Mouse (Mus musculus) layer of hippocampus, postnatal 14 days (tissue): ENCODE measurements at regions not wholly inside any gene's neighbourhood (a gene's known extent, or its start where the extent isn't known, plus 50 kb on each side); places are given as distances from the start of the nearest gene placed in this dataset.
A peak's percentile ranks its signal among the peaks of the same experiment; 100 is the strongest.

Experiments
- DNase-seq, 2 experiments: peaks; one replicate each; pipeline ENCODE4 v3.0.0; 2021 to 2022; ENCODE audit warnings: low spot score in 2 of 2, mixed read lengths in 1 of 2

- no peak for DNase-seq
Measured at GRCm38 (mm10) chr2:138123331-138123730, 133.0 kb upstream of the Btbd3 start.

GRCm38 (mm10) chr2:138120868-138121267 lies 135.5 kb upstream of the Btbd3 start:
- no peak for DNase-seq

GRCm38 (mm10) chr2:138120131-138120530 lies 136.2 kb upstream of the Btbd3 start:
- DNase-seq, result peak in 1 of 2 experiments; percentile 18

- DNase-seq, result no peak
Measured at GRCm38 (mm10) chr2:138099777-138100176, 156.6 kb upstream of the Btbd3 start.

GRCm38 (mm10) chr2:138085390-138085789 lies 171.0 kb upstream of the Btbd3 start:
- peak; percentile 46 to 63 for DNase-seq

- no peak for DNase-seq
Measured at GRCm38 (mm10) chr2:138084564-138085283, 171.6 kb upstream of the Btbd3 start.

GRCm38 (mm10) chr2:138074020-138074613 lies 182.2 kb upstream of the Btbd3 start:
- DNase-seq, result peak; percentile 37 to 70

GRCm38 (mm10) chr2:138072165-138072728 lies 184.1 kb upstream of the Btbd3 start:
- DNase-seq, result no peak

GRCm38 (mm10) chr2:138053081-138053480 lies 203.3 kb upstream of the Btbd3 start:
- DNase-seq, result no peak

GRCm38 (mm10) chr2:138048341-138048740 lies 208.0 kb upstream of the Btbd3 start:
- peak; percentile 9 to 30 for DNase-seq

GRCm38 (mm10) chr2:138047781-138048201 lies 208.6 kb upstream of the Btbd3 start:
- DNase-seq, result peak; percentile 55 to 72

- DNase-seq, result peak in 1 of 2 experiments; percentile 6
Measured at GRCm38 (mm10) chr2:138047361-138047760, 209.0 kb upstream of the Btbd3 start.

- no peak for DNase-seq
Measured at GRCm38 (mm10) chr2:138046918-138047317, 209.4 kb upstream of the Btbd3 start.

- no peak for DNase-seq
Measured at GRCm38 (mm10) chr2:138045933-138046642, 210.3 kb upstream of the Btbd3 start.

- DNase-seq, result no peak
Measured at GRCm38 (mm10) chr2:138040706-138041105, 215.7 kb upstream of the Btbd3 start.

GRCm38 (mm10) chr2:138040302-138040701 lies 216.1 kb upstream of the Btbd3 start:
- DNase-seq, result no peak

GRCm38 (mm10) chr2:138034123-138034736 lies 222.1 kb upstream of the Btbd3 start:
- DNase-seq, result no peak

GRCm38 (mm10) chr2:138033379-138034122 lies 222.8 kb upstream of the Btbd3 start:
- DNase-seq, result peak; percentile 68 to 85

- no peak for DNase-seq
Measured at GRCm38 (mm10) chr2:138027411-138027810, 229.0 kb upstream of the Btbd3 start.

GRCm38 (mm10) chr2:138023558-138023957 lies 232.8 kb upstream of the Btbd3 start:
- DNase-seq, result no peak

GRCm38 (mm10) chr2:137981766-137982165 lies 274.6 kb upstream of the Btbd3 start:
- DNase-seq, result no peak
